Mouse (Mus musculus): ENCODE results near the gene Wdr91. TPM values are rescaled to one million over a fixed set of nuclear protein-coding genes. Genes with fewer than 3 reads are reported as not detected.
A peak's percentile ranks its signal among the peaks of the same experiment; 100 is the strongest.

The Wdr91 gene
- polyA plus RNA-seq, 1 experiment from 2014 or later: 19.9 TPM

DNA sequence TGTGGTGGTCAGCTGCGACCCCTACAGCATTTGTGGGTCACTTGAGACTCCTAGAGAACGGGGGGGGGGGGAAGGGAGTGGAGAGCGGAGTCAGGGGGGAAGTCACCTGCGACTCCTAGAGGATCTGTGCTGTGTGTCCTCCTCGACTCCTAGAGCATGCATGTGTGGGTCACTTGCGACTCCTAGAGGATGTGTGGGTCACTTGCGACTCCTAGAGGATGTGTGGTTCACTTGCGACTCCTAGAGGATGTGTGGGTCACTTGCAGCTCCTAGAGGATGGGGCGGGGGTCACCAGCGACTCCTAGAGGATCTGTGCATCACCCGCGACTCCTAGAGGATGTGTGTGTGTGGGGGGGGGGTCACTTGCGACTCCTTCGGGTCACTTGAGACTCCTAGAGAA, 11.3 kb upstream of the Wdr91 start:
- Histone ChIP-seq H3K27ac (ENCODE audit: low read length) (no peak overlapping the region), H3K36me3 (ENCODE audit: insufficient read depth, low read length) (no peaks in the 10 kb centered on the region), H3K9me3 (ENCODE audit: low read length) (no peaks in the 10 kb centered on the region), H3K9ac (replicated peaks; ENCODE audit: low read depth) (no peak overlapping the region), H3K4me1 (ENCODE audit: insufficient read depth, low read depth, low read length) (no peaks in the 10 kb centered on the region), H3K4me3 (ENCODE audit: low read depth, low read length) (no peak overlapping the region), H3K27me3 (replicated peaks; ENCODE audit: insufficient read depth, low read length) (no peaks in the 10 kb centered on the region), H3K4me2 (replicated peaks; ENCODE audit: low read depth, low read length) (no peak overlapping the region)
- 49% methylated on average over 9 of the region's 14 CpGs for WGBS
- TF ChIP-seq CTCF (IDR thresholded peaks at IDR 0.05) (peak; percentile 96), EP300 (IDR thresholded peaks at IDR 0.05) (no peak)
- DNase-seq (ENCODE audit: low spot score) (peak; percentile 82), ATAC-seq (peak; percentile 84)

DNA sequence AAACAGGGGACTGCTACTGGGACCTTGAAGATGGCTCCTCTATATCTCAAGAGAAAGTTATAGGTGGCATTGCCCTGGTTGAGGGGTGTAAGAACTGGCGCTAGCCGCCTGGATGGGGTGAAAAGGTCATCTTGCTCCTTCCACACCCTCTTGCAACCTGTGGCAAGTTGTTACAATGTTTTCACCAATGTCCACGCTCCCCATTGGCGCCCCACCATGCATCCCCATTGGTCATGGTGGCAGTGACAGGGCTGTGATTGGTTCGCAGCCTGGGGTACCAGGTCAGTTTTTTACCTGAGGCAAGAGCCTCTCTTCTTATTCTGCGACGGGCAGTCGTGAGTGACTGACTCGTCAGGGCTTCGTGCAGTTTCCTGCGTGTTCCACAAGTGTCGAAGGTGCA, 10.0 kb upstream of the Wdr91 start:
- no peaks in the 10 kb centered on the region for H3K27me3 ChIP-seq (replicated peaks; ENCODE audit: insufficient read depth, low read length)
- TF ChIP-seq EP300 (IDR thresholded peaks at IDR 0.05): no peak
- TF ChIP-seq CTCF (IDR thresholded peaks at IDR 0.05): no peak
- H3K4me2 ChIP-seq (replicated peaks; ENCODE audit: low read depth, low read length): no peak overlapping the region
- no peak overlapping the region for H3K9ac ChIP-seq (replicated peaks; ENCODE audit: low read depth)
- ATAC-seq (no peak), DNase-seq (ENCODE audit: low spot score) (no peak)
- H3K9me3 ChIP-seq (ENCODE audit: low read length): no peaks in the 10 kb centered on the region
- H3K4me1 ChIP-seq (ENCODE audit: insufficient read depth, low read depth, low read length): no peaks in the 10 kb centered on the region
- no peak overlapping the region for H3K27ac ChIP-seq (ENCODE audit: low read length)
- H3K36me3 ChIP-seq (ENCODE audit: insufficient read depth, low read length): no peaks in the 10 kb centered on the region
- H3K4me3 ChIP-seq (ENCODE audit: low read depth, low read length): no peak overlapping the region
- 87% methylated on average over 12 of the region's 12 CpGs for WGBS

DNA sequence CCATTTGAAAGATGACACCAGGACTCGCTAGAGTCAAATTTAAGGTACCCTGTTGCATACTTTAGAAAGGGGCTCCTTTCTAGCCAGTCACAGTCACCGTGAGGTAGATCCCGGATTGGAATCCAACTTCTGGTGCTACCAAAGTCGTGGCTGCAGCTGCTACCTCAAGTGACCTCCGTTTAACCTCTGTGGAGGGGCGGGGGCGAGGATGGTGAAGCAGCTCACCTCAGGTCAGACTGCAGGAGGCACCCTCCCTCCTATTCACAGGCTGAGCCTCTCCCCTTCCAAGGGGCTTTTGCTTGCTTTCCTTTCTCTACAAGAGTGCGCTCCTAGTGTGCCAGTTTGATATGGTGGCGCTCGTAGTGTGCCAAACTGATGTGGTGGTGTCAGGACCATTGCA, 9.3 kb upstream of the Wdr91 start, which contains the start of gene Stra8:
Stra8 (plus strand) TSS at position 208 of the 400 bp plus-strand sequence.
- Histone ChIP-seq H3K9ac (replicated peaks; ENCODE audit: low read depth) (no peak within 1 kb of the TSS), H3K36me3 (ENCODE audit: insufficient read depth, low read length) (no peaks in the 10 kb centered on the region), H3K4me3 (ENCODE audit: low read depth, low read length) (no peak within 1 kb of the TSS), H3K4me2 (replicated peaks; ENCODE audit: low read depth, low read length) (no peak within 1 kb of the TSS), H3K9me3 (ENCODE audit: low read length) (no peaks in the 10 kb centered on the region), H3K4me1 (ENCODE audit: insufficient read depth, low read depth, low read length) (no peaks in the 10 kb centered on the region), H3K27ac (ENCODE audit: low read length) (no peak within 1 kb of the TSS), H3K27me3 (replicated peaks; ENCODE audit: insufficient read depth, low read length) (no peaks in the 10 kb centered on the region)
- 51% methylated on average over 10 of the region's 10 CpGs for WGBS
- TF ChIP-seq CTCF (IDR thresholded peaks at IDR 0.05) (no peak), EP300 (IDR thresholded peaks at IDR 0.05) (no peak)
- DNase-seq (ENCODE audit: low spot score) (no peak), ATAC-seq (no peak)

DNA sequence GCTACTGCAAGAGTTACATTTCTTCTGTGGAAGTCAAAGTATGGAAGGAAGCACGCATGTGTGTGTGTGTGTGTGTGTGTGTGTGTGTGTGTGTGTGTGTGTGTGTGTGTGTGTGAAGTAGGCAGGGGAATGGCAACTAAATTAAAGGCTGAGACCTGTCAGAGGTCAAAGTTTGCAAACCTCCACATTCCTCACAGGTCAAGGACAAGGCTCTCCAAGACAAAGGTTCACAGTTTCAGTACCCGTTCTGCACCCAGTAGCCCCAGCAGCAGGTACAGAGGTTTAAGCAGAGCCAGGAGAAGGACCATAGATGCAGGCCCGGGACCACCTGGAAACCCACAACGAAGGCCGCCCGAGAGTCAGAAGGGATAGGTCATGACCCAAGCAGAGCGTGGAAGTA, 8.5 kb upstream of the Wdr91 start:
- no peaks in the 10 kb centered on the region for H3K4me1 ChIP-seq (ENCODE audit: insufficient read depth, low read depth, low read length)
- H3K27me3 ChIP-seq (replicated peaks; ENCODE audit: insufficient read depth, low read length): no peaks in the 10 kb centered on the region
- no peak overlapping the region for H3K4me2 ChIP-seq (replicated peaks; ENCODE audit: low read depth, low read length)
- no peak for TF ChIP-seq EP300 (IDR thresholded peaks at IDR 0.05)
- TF ChIP-seq CTCF (IDR thresholded peaks at IDR 0.05): no peak
- H3K36me3 ChIP-seq (ENCODE audit: insufficient read depth, low read length): no peaks in the 10 kb centered on the region
- WGBS: 79% methylated on average over 7 of the region's 7 CpGs
- no peak overlapping the region for H3K27ac ChIP-seq (ENCODE audit: low read length)
- H3K9ac ChIP-seq (replicated peaks; ENCODE audit: low read depth): no peak overlapping the region
- no peak for ATAC-seq
- no peaks in the 10 kb centered on the region for H3K9me3 ChIP-seq (ENCODE audit: low read length)
- DNase-seq (ENCODE audit: low spot score): no peak
- H3K4me3 ChIP-seq (ENCODE audit: low read depth, low read length): no peak overlapping the region

DNA sequence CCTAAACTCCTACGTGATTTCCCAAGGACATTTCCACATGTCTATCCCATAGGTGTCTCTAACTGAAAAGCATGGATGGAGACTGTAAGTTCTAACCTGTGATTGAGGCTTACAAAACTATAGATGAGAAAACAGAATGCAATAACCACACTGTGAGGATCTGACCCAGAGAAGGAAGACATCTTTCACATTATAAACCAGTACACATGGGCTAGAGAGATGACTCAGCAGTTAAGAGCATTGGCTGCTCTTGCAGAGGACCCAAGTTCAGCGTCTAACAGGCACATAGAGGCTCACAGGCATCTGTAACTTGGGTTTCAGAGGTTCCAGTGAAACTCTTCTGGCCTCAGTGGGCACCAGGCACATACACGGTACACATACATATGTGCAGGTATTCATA, 3.8 kb upstream of the Wdr91 start:
- H3K4me3 ChIP-seq (ENCODE audit: low read depth, low read length): no peak overlapping the region
- 80% methylated on average over 3 of the region's 3 CpGs for WGBS
- DNase-seq (ENCODE audit: low spot score) (no peak), ATAC-seq (no peak)
- H3K27ac ChIP-seq (ENCODE audit: low read length): no peak overlapping the region
- no peaks in the 10 kb centered on the region for H3K27me3 ChIP-seq (replicated peaks; ENCODE audit: insufficient read depth, low read length)
- TF ChIP-seq CTCF (IDR thresholded peaks at IDR 0.05) (no peak), EP300 (IDR thresholded peaks at IDR 0.05) (no peak)
- no peak overlapping the region for H3K9ac ChIP-seq (replicated peaks; ENCODE audit: low read depth)
- no peaks in the 10 kb centered on the region for H3K36me3 ChIP-seq (ENCODE audit: insufficient read depth, low read length)
- H3K4me1 ChIP-seq (ENCODE audit: insufficient read depth, low read depth, low read length): peaks cover 8% of the 10 kb centered on the region; the same call in 1 of the 2 replicates
- no peaks in the 10 kb centered on the region for H3K9me3 ChIP-seq (ENCODE audit: low read length)
- H3K4me2 ChIP-seq (replicated peaks; ENCODE audit: low read depth, low read length): no peak overlapping the region

DNA sequence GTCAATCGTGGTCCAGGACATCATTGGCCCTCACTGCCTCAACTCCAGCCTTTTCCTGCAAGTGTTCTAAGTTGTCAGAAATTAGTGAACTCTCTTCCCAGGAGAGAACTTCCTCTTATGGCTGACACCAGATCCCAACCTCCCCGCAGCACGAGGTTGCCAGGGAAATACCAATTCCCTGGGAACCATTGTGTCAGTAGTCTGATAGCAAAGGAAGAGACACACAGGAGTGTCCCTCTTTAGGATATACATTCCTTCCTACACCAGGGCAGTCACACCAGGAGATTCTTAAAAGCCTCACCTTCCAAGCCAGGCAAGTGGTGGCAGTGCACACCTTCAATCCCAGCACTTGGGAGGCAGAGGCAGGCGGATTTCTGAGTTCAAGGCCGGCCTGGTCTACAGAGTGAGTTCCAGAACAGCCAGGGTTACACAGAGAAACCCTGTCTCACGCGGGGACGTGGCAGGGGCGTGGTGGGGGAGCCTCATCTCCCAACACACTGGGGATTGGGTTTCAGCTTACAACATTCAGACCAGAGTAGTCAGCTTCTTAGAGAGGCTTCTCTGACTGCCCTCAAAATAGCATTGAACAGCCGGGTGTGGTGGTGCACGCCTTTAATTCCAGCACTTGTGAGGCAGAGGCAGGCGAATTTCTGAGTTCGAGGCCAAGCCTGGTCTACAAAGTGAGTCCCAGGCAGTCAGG, 2.8 kb upstream of the Wdr91 start:
- Histone ChIP-seq H3K4me1 (ENCODE audit: insufficient read depth, low read depth, low read length) (peaks cover 8% of the 10 kb centered on the region; the same call in 1 of the 2 replicates), H3K27me3 (replicated peaks; ENCODE audit: insufficient read depth, low read length) (no peaks in the 10 kb centered on the region), H3K9ac (replicated peaks; ENCODE audit: low read depth) (no peak overlapping the region), H3K27ac (ENCODE audit: low read length) (no peak overlapping the region), H3K9me3 (ENCODE audit: low read length) (no peaks in the 10 kb centered on the region), H3K4me2 (replicated peaks; ENCODE audit: low read depth, low read length) (no peak overlapping the region), H3K4me3 (ENCODE audit: low read depth, low read length) (no peak overlapping the region), H3K36me3 (ENCODE audit: insufficient read depth, low read length) (no peaks in the 10 kb centered on the region)
- ATAC-seq (no peak), DNase-seq (ENCODE audit: low spot score) (no peak)
- TF ChIP-seq EP300 (IDR thresholded peaks at IDR 0.05) (no peak), CTCF (IDR thresholded peaks at IDR 0.05) (no peak)
- 87% methylated on average over 13 of the region's 13 CpGs for WGBS
